In the genomic region with DNA sequence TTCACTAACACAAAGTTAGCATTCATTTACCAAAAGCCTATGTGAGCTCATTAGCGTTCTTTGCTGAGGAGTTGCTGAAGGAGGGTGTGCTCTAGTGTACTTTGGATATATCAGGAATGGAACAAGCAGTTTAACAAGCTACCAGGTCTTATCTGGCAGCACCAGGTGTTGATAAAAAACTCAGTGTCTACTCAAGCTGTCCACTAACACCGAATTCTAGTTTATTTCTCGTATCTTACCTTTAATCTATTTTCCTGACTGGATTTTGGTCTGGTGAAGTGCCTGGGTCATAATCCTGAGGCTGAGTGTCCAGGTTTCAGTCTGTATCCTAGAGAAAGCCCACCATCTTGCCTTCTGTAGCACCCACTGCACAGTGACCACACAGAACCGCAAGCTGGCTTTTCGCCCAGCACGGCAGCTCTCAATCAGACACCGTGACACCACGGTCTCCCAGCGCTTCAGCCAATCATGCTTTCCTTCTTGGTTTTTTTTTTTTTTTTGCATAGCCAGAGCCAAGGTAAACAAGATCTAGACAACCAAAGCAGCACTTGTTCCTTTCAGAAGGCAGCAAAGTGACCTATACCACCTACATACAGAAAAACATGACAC, we compare ENCODE assay signal across 7 mouse cellular contexts. TPM values are rescaled to one million over a fixed set of nuclear protein-coding genes. Genes with fewer than 3 reads are reported as not detected.
DNase-seq lines count a peak whose midpoint lies in the region; ATAC-seq lines count a peak whose summit lies in the region.

No protein-coding gene starts in this region.

- peak; percentile 58 for DNase-seq in MN1 (ENCODE audit: low spot score)
- DNase-seq in c-Kit-positive CD71-positive TER-119-negative erythroid progenitor cells, embryonic 14.5 days (ENCODE audit: low read depth): peak; percentile 92
- peak; percentile 63 for DNase-seq in kidney, postnatal 14 days
- no peak for DNase-seq in embryo, embryonic 9.5 days (ENCODE audit: extremely low spot score)
- no peak for DNase-seq in left cerebral cortex, adult 18-20 months (ENCODE audit: low spot score in 2 of 2)
- DNase-seq in ovary, postnatal 36 days (ENCODE audit: low spot score): no peak

- ATAC-seq in megakaryocyte, adult 5-6 weeks (ENCODE audit: poor library complexity, severe bottlenecking): peak; percentile 49

RNA-seq across cellular contexts. Expression of gene Csnk1d, which starts 10.6 kb away (rescaled TPM):
- 56.0 and 64.8 TPM in 2 replicates for total RNA-seq in megakaryocyte, adult 5-6 weeks (2015)
- total RNA-seq in megakaryocyte, adult 5-6 weeks (2017): 67.8 and 69.7 TPM in 2 replicates
- total RNA-seq in left cerebral cortex, adult 18-20 months (2021): 100 to 1,000 TPM; 117 to 135 TPM

RNA-seq across cellular contexts. Expression of gene Slc16a3, which starts 32.3 kb away (rescaled TPM):
- 21.4 and 24.6 TPM in 2 replicates for total RNA-seq in megakaryocyte, adult 5-6 weeks (2015)
- 35.2 and 40.7 TPM in 2 replicates for total RNA-seq in megakaryocyte, adult 5-6 weeks (2017)
- total RNA-seq in left cerebral cortex, adult 18-20 months (2021): 1 to 10 TPM; 3.9 to 4.0 TPM

RNA-seq across cellular contexts. Expression of gene Ccdc57, which starts 47.9 kb away (rescaled TPM):
- total RNA-seq in megakaryocyte, adult 5-6 weeks (2015): 0.30 and 1.2 TPM in 2 replicates
- 2.1 and 2.4 TPM in 2 replicates for total RNA-seq in megakaryocyte, adult 5-6 weeks (2017)
- total RNA-seq in left cerebral cortex, adult 18-20 months (2021): 1 to 10 TPM; 7.2 to 9.3 TPM

RNA-seq across cellular contexts. Expression of gene Cd7, which starts 58.7 kb away (rescaled TPM):
- total RNA-seq in megakaryocyte, adult 5-6 weeks (2015): 52.3 and 53.9 TPM in 2 replicates
- total RNA-seq in megakaryocyte, adult 5-6 weeks (2017): 14.8 and 17.3 TPM in 2 replicates
- 1 to 10 TPM; 1.1 to 2.2 TPM for total RNA-seq in left cerebral cortex, adult 18-20 months (2021)

Comparison
In these comparisons a context has a peak if more than half of its experiments do, and no peak if none do; other contexts are left out.
1. DNase-seq: peak in MN1 (single experiment), c-Kit-positive CD71-positive TER-119-negative erythroid progenitor cells, embryonic 14.5 days (single experiment) and kidney, postnatal 14 days (single experiment); none in embryo, embryonic 9.5 days (single experiment), left cerebral cortex, adult 18-20 months (0 of 2) and ovary, postnatal 36 days (single experiment).
2. RNA of gene Slc16a3, which starts 32.3 kb away (total RNA-seq): 21.4 to 40.7 TPM in megakaryocyte, adult 5-6 weeks; 3.9 to 4.0 TPM in left cerebral cortex, adult 18-20 months; every median in the first group is over 4 times any median in the second.